15 mouse cellular contexts compared by ENCODE assay signal in the genomic region with DNA sequence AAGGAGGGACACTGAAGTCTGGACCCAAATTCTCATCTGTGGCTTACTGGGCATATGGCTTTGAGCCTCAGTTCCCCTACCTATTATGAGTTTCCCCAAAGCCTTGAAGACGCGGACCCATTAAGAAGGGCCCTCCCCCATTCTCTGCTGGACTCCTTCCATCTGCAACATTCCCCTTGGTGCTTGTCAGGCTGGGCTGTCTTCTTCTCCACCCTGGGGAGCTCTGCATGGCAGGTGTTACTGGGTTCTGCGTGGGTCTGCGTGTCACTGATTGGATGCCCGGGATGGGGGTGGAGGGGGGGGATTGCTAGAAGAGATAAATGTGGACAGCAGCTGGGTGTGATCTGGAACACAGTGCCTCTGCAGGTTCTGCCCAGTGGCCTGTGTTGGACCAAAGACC. TPM values are rescaled to one million over a fixed set of nuclear protein-coding genes. Genes with fewer than 3 reads are reported as not detected.
DNase-seq lines count a peak whose midpoint lies in the region; ATAC-seq and TF ChIP-seq lines count a peak whose summit lies in the region.
"Had no signal": no experiment of that assay in that cellular context is flagged by ENCODE, and none has a peak within 500 bp of the region (broad histone marks: within the 10 kb centered on the region; RNA-seq: fewer than 3 reads in every experiment).

No protein-coding gene starts in this region.

- peak overlapping the region; percentile 68; the same call in 1 of the 2 replicates for H3K27ac ChIP-seq in gastrocnemius, adult 2 months
- peak overlapping the region; percentile 59; the same call in 1 of the 2 replicates for H3K27ac ChIP-seq in kidney, embryonic 16.5 days (ENCODE audit: low read length)
- peak overlapping the region; percentile 34 for H3K27ac ChIP-seq in embryonic fibroblast, embryonic 13.5 days (ENCODE audit: insufficient read depth, low read length)
- H3K27ac ChIP-seq in thymus, adult 2 months (ENCODE audit: control insufficient read depth, insufficient read depth, low read length): no peak overlapping the region
- H3K27ac ChIP-seq: embryonic facial prominence, embryonic 12.5 days; kidney, postnatal 0 days; liver, embryonic 12.5 days had no signal

- peaks cover 28% of the 10 kb centered on the region for H3K4me1 ChIP-seq in kidney, embryonic 16.5 days (ENCODE audit: insufficient read depth, low read length)
- peaks cover 20% of the 10 kb centered on the region for H3K4me1 ChIP-seq in embryonic fibroblast, embryonic 13.5 days (ENCODE audit: control insufficient read depth, insufficient read depth, low read length)
- no peaks in the 10 kb centered on the region for H3K4me1 ChIP-seq in thymus, adult 2 months (replicated peaks; ENCODE audit: control insufficient read depth, insufficient read depth, low read length)

- TF ChIP-seq CTCF in gastrocnemius, adult 2 months (IDR thresholded peaks at IDR 0.05): no peak
- TF ChIP-seq CTCF in embryonic fibroblast, embryonic 13.5 days (IDR thresholded peaks at IDR 0.05; ENCODE audit: borderline replicate concordance, insufficient read depth, low read length): no peak
- no peak for TF ChIP-seq CTCF in thymus, adult 2 months (IDR thresholded peaks at IDR 0.05; ENCODE audit: borderline replicate concordance, control insufficient read depth, extremely low read depth, insufficient read depth, low read length, poor library complexity)

- 72% methylated on average over 5 of the region's 5 CpGs for WGBS in kidney, embryonic 16.5 days
- WGBS in thymus, adult 2 months: 94% methylated on average over 5 of the region's 5 CpGs

- no peak for TF ChIP-seq POLR2A in embryonic fibroblast, embryonic 13.5 days (IDR thresholded peaks at IDR 0.05; ENCODE audit: low read depth, low read length)
- no peak for TF ChIP-seq POLR2A in thymus, adult 2 months (IDR thresholded peaks at IDR 0.05; ENCODE audit: control insufficient read depth, extremely low read depth, insufficient read depth, low read length, poor library complexity)

- no peak overlapping the region for H3K9ac ChIP-seq in kidney, embryonic 16.5 days (replicated peaks; ENCODE audit: low read length)
- H3K9ac ChIP-seq: embryonic facial prominence, embryonic 12.5 days; liver, embryonic 12.5 days had no signal

- H3K4me3 ChIP-seq in gastrocnemius, adult 2 months: no peak overlapping the region
- H3K4me3 ChIP-seq in kidney, embryonic 16.5 days (ENCODE audit: low read length): no peak overlapping the region
- no peak overlapping the region for H3K4me3 ChIP-seq in embryonic fibroblast, embryonic 13.5 days (ENCODE audit: insufficient read depth, low read length)
- no peak overlapping the region for H3K4me3 ChIP-seq in thymus, adult 2 months (ENCODE audit: control insufficient read depth, insufficient read depth, low read length)
- H3K4me3 ChIP-seq: embryonic facial prominence, embryonic 12.5 days; liver, embryonic 12.5 days; megakaryocyte, embryonic 14.5 days had no signal

- H3K36me3 ChIP-seq in kidney, embryonic 16.5 days (ENCODE audit: insufficient read depth, low read length): 0 out of 2 replicates have a peak, but pooled peaks cover 3% of the 10 kb centered on the region
- H3K36me3 ChIP-seq in thymus, adult 2 months (ENCODE audit: control insufficient read depth, insufficient read depth, low read length): no peaks in the 10 kb centered on the region

- intact Hi-C loops in gastrocnemius, adult 2 months (cut with DNase I): no loop called here
- intact Hi-C loops in gastrocnemius, postnatal 14 days (cut with DNase I; ENCODE audit: low total_unique reads): no loop called here

- no peaks in the 10 kb centered on the region for H3K9me3 ChIP-seq in kidney, embryonic 16.5 days (ENCODE audit: low read length)
- H3K9me3 ChIP-seq: embryonic facial prominence, embryonic 12.5 days; liver, embryonic 12.5 days had no signal

- no peak for DNase-seq in gastrocnemius, adult 2 months
- no peak for DNase-seq in gastrocnemius, postnatal 14 days
- DNase-seq in kidney, postnatal 14 days: no peak
- DNase-seq in 3T3-L1 (ENCODE audit: low read depth, low spot score) (peak; percentile 68), adipocyte (ENCODE audit: low spot score) (no peak)
- DNase-seq in thymus, adult 2 months: no peak
- DNase-seq: cerebellum, postnatal 25 days; thymus, postnatal 25 days had no signal

- no peak overlapping the region for H3K4me2 ChIP-seq in kidney, embryonic 16.5 days (replicated peaks; ENCODE audit: low read depth, low read length)
- H3K4me2 ChIP-seq: embryonic facial prominence, embryonic 12.5 days; liver, embryonic 12.5 days had no signal

- no peaks in the 10 kb centered on the region for H3K27me3 ChIP-seq in kidney, embryonic 16.5 days (ENCODE audit: insufficient read depth, low read length)
- H3K27me3 ChIP-seq in thymus, adult 2 months (ENCODE audit: control insufficient read depth, insufficient read depth, low read length): no peaks in the 10 kb centered on the region
- H3K27me3 ChIP-seq: embryonic facial prominence, embryonic 12.5 days had no signal

- ATAC-seq in kidney, embryonic 16.5 days (ENCODE audit: low FRiP score, low TSS enrichment): no peak
- ATAC-seq: inflammation-experienced regulatory T-cells, adult 6 months had no signal

RNA-seq across cellular contexts. Expression of a gene that starts 35.3 kb away (rescaled TPM):
- 10 to 100 TPM in 1 of 2 experiments, 1 to 10 TPM in 1; 4.9 to 10.7 TPM for total RNA-seq in gastrocnemius, adult 2 months (2021)
- 10 to 100 TPM; 15.4 to 16.6 TPM for total RNA-seq in gastrocnemius, postnatal 14 days (2021)
- 72.1 and 75.3 TPM in 2 replicates for polyA plus RNA-seq in kidney, embryonic 16.5 days (2015; fragmentation: Nextera tagmentation; extraction: Ambion mirVana)
- polyA plus RNA-seq in embryonic fibroblast, embryonic 13.5 days (2011; ENCODE audit: insufficient read length, low read depth, missing spikeins): 38.1 and 52.3 TPM in 2 replicates
- 12.4 and 17.2 TPM in 2 replicates for polyA plus RNA-seq in thymus, adult 2 months (2012; rRNA removed)
